Mouse (Mus musculus) cerebellum, adult 2 months (tissue): ENCODE measurements around the gene Spata1. TPM values are rescaled to one million over a fixed set of nuclear protein-coding genes. Genes with fewer than 3 reads are reported as not detected.

ENCODE experiments used
- DNase-seq, 2 experiments: peaks; one replicate each; pipeline ENCODE4 v3.0.0; 2021
- H3K27ac ChIP-seq: fragments of 200-500 bp; 2 replicates; pipeline ENCODE4 v1.5.1; 2012; ENCODE audit warnings: low read length, control low read depth, inconsistent platforms; ENCODE audit not compliant: insufficient read depth
- H3K27me3 ChIP-seq: fragments of 200-500 bp; 2 replicates; pipeline ENCODE4 v1.6.1; 2012; ENCODE audit warnings: inconsistent platforms, mild to moderate bottlenecking, low read length, moderate library complexity; ENCODE audit not compliant: control insufficient read depth, insufficient read depth
- H3K4me1 ChIP-seq: fragments of 200-500 bp; 2 replicates; pipeline ENCODE4 v1.6.1; 2011; ENCODE audit warnings: low read length; ENCODE audit not compliant: control insufficient read depth, insufficient read depth
- H3K4me3 ChIP-seq: fragments of 200-500 bp; replicated peaks from 2 replicates; pipeline ENCODE3; 2011; ENCODE audit warnings: mild to moderate bottlenecking, low read depth, low read length, control low read depth; ENCODE audit not compliant: insufficient read depth
- CTCF ChIP-seq: fragments of 200-500 bp; IDR thresholded peaks from 2 replicates; pipeline ENCODE4 v1.5.1; 2011; ENCODE audit warnings: low read depth, mild to moderate bottlenecking, control low read depth, low read length, moderate library complexity, borderline replicate concordance; ENCODE audit not compliant: insufficient read depth
- POLR2A ChIP-seq: fragments of 200-500 bp; IDR thresholded peaks from 2 replicates; pipeline ENCODE4 v1.6.1; 2011; ENCODE audit warnings: low read length, control low read depth, borderline replicate concordance; ENCODE audit not compliant: insufficient read depth
- whole genome bisulfite sequencing: fragments of 180-500 bp; shearing (Covaris S2); methylation state at CpG from one replicate; pipeline ENCODE4 v1.1.7; 2018; 5-methylcytosine and 5-hydroxymethylcytosine counted together
- polyA plus RNA-seq: library from polyadenylated mRNA; depleted of rRNA; stranded (reverse); fragments of >200 nt; gene quantifications from 2 replicates; pipeline ENCODE4 v1.2.3, GENCODE M21; 2012

Gene Spata1
- polyA plus RNA-seq, 1 experiment, result 2.6 TPM

DNA sequence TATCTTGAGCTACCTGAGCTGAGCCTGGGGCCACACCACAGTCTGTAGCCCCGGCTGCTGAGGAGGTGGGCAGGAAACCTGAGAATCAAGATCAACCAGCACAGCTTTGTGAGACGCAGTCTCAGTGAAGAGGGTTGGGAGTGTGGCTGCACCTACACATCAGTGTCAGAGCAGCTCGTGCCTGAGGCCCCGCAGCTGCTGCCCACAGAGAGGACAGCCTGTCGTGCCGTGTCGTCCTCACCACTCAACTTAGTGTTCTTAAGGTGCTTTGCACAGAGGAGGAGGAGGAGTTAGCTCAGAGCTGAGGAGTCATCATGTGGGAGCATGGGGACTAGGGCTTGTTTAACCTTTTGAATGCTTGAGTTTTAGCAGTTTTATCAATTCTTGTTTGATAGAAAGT lies 73.7 kb downstream of the Spata1 start:
- 70% methylated on average over 7 of the region's 7 CpGs for WGBS
- Histone ChIP-seq H3K4me3 (no peak overlapping the region), H3K27ac (no peak overlapping the region), H3K4me1 (no peaks in the 10 kb centered on the region), H3K27me3 (no peaks in the 10 kb centered on the region)
- no peak for DNase-seq
- TF ChIP-seq POLR2A, result no peak
- TF ChIP-seq CTCF, result no peak

GRCm38 (mm10) chr3:146424306-146424900 lies 75.2 kb downstream of the Spata1 start:
- H3K4me3 ChIP-seq, result no peak overlapping the region
- H3K4me1 ChIP-seq, result peaks cover 10% of the 10 kb centered on the region
- 51% methylated on average over 7 of the region's 7 CpGs for WGBS
- no peak for DNase-seq
- TF ChIP-seq CTCF (no peak), POLR2A (no peak)
- no peaks in the 10 kb centered on the region for H3K27me3 ChIP-seq
- H3K27ac ChIP-seq, result no peak overlapping the region

- TF ChIP-seq POLR2A (no peak), CTCF (peak; percentile 30; the same call in 1 of the 2 replicates)
- H3K27me3 ChIP-seq, result no peaks in the 10 kb centered on the region
- WGBS, result 80% methylated on average over 7 of the region's 7 CpGs
- no peak for DNase-seq
- no peak overlapping the region for H3K27ac ChIP-seq
- peaks cover 14% of the 10 kb centered on the region for H3K4me1 ChIP-seq
- no peak overlapping the region for H3K4me3 ChIP-seq
These were observed 75.8 kb downstream of the Spata1 start for GRCm38 (mm10) chr3:146423710-146424109.

- Histone ChIP-seq H3K4me3 (no peak overlapping the region), H3K4me1 (peaks cover 14% of the 10 kb centered on the region), H3K27ac (no peak overlapping the region), H3K27me3 (no peaks in the 10 kb centered on the region)
- WGBS, result 70% methylated on average over 8 of the region's 8 CpGs
- TF ChIP-seq CTCF (no peak), POLR2A (no peak)
- no peak for DNase-seq
These were observed 77.8 kb downstream of the Spata1 start for GRCm38 (mm10) chr3:146421787-146422186.

- peaks cover 21% of the 10 kb centered on the region for H3K4me1 ChIP-seq
- peak overlapping the region; percentile 41 for H3K27ac ChIP-seq
- H3K27me3 ChIP-seq, result no peaks in the 10 kb centered on the region
- TF ChIP-seq POLR2A (no peak), CTCF (no peak)
- WGBS, result 16% methylated on average over 15 of the region's 15 CpGs
- no peak overlapping the region for H3K4me3 ChIP-seq
- DNase-seq, result peak; percentile 56 to 63
These were observed 79.5 kb downstream of the Spata1 start for GRCm38 (mm10) chr3:146419992-146420537.

- H3K4me1 ChIP-seq, result peaks cover 25% of the 10 kb centered on the region
- DNase-seq, result no peak
- WGBS, result 73% methylated on average over 9 of the region's 9 CpGs
- TF ChIP-seq POLR2A (no peak), CTCF (no peak)
- no peaks in the 10 kb centered on the region for H3K27me3 ChIP-seq
- peak overlapping the region; percentile 32; the same call in 1 of the 2 replicates for H3K27ac ChIP-seq
- H3K4me3 ChIP-seq, result no peak overlapping the region
These were observed 80.0 kb downstream of the Spata1 start for GRCm38 (mm10) chr3:146419534-146419933.

GRCm38 (mm10) chr3:146418901-146419300 lies 80.7 kb downstream of the Spata1 start:
- Histone ChIP-seq H3K4me3 (no peak overlapping the region), H3K27me3 (no peaks in the 10 kb centered on the region), H3K4me1 (peaks cover 30% of the 10 kb centered on the region), H3K27ac (no peak overlapping the region)
- no peak for DNase-seq
- WGBS, result 90% methylated on average over 7 of the region's 7 CpGs
- TF ChIP-seq POLR2A (no peak), CTCF (no peak)

DNA sequence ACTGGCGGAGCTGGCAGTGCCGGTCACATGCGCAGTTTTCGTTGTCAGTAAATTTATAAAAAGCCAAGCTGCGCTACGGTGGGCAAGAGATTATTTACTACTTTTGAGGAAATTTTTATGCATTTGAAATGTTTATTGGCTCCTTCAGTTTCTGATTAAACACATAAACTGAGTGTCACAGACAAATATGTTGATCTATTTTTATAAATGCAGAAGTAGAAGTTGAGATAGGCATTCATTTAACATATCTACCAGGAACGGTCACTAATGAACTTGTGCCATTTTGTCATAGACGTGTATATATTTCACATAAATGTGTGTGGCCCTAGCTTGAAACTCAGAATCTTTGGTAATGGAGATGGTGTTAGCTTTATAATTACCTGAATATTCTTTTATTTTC lies 81.7 kb downstream of the Spata1 start:
- H3K4me1 ChIP-seq, result peaks cover 38% of the 10 kb centered on the region
- H3K27me3 ChIP-seq, result no peaks in the 10 kb centered on the region
- TF ChIP-seq POLR2A (no peak), CTCF (no peak)
- no peak overlapping the region for H3K4me3 ChIP-seq
- WGBS, result 97% methylated on average over 8 of the region's 8 CpGs
- DNase-seq, result no peak
- no peak overlapping the region for H3K27ac ChIP-seq
